Mouse (Mus musculus) small intestine, adult 2 months (tissue): ENCODE data around the gene Scimp.

Source experiments
- CTCF ChIP-seq: fragments of 200-500 bp; IDR thresholded peaks from 2 replicates; pipeline ENCODE4 v1.5.1; 2012; ENCODE audit warnings: low read depth, mild to moderate bottlenecking, control low read depth, inconsistent platforms, low read length, moderate library complexity, mixed read lengths; ENCODE audit not compliant: insufficient replicate concordance, insufficient read length; ENCODE audit errors: extremely low read depth
- POLR2A ChIP-seq: fragments of 200-500 bp; IDR thresholded peaks from 2 replicates; pipeline ENCODE4 v1.6.1; 2012; ENCODE audit warnings: low read depth, mild to moderate bottlenecking, control low read depth, inconsistent platforms, low read length, moderate library complexity

- TF ChIP-seq POLR2A (no peak), CTCF (no peak)
These were observed 49.7 kb downstream of the Scimp start for GRCm38 (mm10) chr11:70762641-70763040.
